Mouse (Mus musculus): ENCODE measurements around the gene Ints2.

- TF ChIP-seq POLR2A (IDR thresholded peaks at IDR 0.05; ENCODE audit: low read depth, low read length), result no peak
- no peak for TF ChIP-seq CTCF (IDR thresholded peaks at IDR 0.05; ENCODE audit: extremely low read depth, insufficient read depth, insufficient read length, insufficient replicate concordance)
These were observed 31.6 kb downstream of the Ints2 start for GRCm38 (mm10) chr11:86225761-86226160.
